Mouse (Mus musculus): ENCODE measurements at regions not wholly inside any gene's neighbourhood (a gene's known extent, or its start where the extent isn't known, plus 50 kb on each side); places are given as distances from the start of the nearest gene placed in this dataset.

DNA sequence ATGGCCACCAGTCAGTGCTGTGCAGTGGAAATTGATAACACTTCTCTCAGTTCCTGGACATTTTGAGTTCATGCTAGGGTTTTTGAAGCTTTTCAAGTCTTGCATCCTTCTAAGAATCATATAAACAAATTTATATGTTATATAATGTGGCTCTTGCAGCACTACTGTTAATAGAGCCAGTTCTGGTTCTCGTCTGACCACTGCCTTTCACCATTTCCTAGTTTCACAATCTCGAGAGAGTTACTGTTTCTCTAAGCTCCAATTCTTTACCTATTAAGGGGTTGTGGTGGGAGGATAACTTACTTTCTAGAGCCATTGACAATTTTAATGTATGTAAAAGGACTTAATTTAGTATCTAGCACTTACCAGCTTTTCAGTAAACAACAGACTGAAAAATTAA, 244.2 kb upstream of the Sash1 start:
- no peaks in the 10 kb centered on the region for H3K9me3 ChIP-seq (replicated peaks; ENCODE audit: low read length)
- H3K4me3 ChIP-seq (replicated peaks in 1 of 3; ENCODE audit: low read depth in 2 of 3, low read length in 2 of 3, poor library complexity in 1 of 3) = no peak overlapping the region
- H3K27me3 ChIP-seq (replicated peaks) = no peaks in the 10 kb centered on the region
- no peak for DNase-seq (ENCODE audit: extremely low read depth)
- no peaks in the 10 kb centered on the region for H3K36me3 ChIP-seq (replicated peaks in 1 of 2; ENCODE audit: control insufficient read depth in 1 of 2, insufficient read depth in 1 of 2, low read length in 1 of 2)
- no peak overlapping the region for H3K9ac ChIP-seq (ENCODE audit: insufficient read depth, low read depth)
- H3K4me2 ChIP-seq (ENCODE audit: insufficient read depth, low read depth, poor library complexity, severe bottlenecking) = no peak overlapping the region
- no peaks in the 10 kb centered on the region for H3K4me1 ChIP-seq (ENCODE audit: control insufficient read depth in 1 of 2, insufficient read depth in 2 of 2)
- H3K79me2 ChIP-seq (replicated peaks; ENCODE audit: control insufficient read depth, extremely low read depth, insufficient read depth, poor library complexity, severe bottlenecking) = no peaks in the 10 kb centered on the region
- no peak for TF ChIP-seq RAD21 (IDR thresholded peaks at IDR 0.05; ENCODE audit: low read depth, low read length)
- TF ChIP-seq ZKSCAN1 (IDR thresholded peaks at IDR 0.05; ENCODE audit: borderline replicate concordance, low read depth, low read length) = no peak
- no peak for TF ChIP-seq NELFE (IDR thresholded peaks at IDR 0.05; ENCODE audit: low read depth, low read length)
- no peak for TF ChIP-seq POLR2A (IDR thresholded peaks at IDR 0.05; ENCODE audit: low read depth, low read length)
- no peak for TF ChIP-seq ETS1 (conservative IDR thresholded peaks at IDR 0.05; ENCODE audit: low read depth, low read length)
- TF ChIP-seq ZNF384 (IDR thresholded peaks at IDR 0.05; ENCODE audit: low read depth, low read length) = no peak
- no peak for TF ChIP-seq JUND (conservative IDR thresholded peaks at IDR 0.05; ENCODE audit: low read depth, low read length)
- dilution Hi-C loops (cut with MboI; ENCODE audit: extremely low pct_ligation_motif_present, extremely low pct_unique_long_range_greater_than_20kb, low sequenced_read_pairs) = no loop called here
- H3K27ac ChIP-seq (ENCODE audit: insufficient read depth, low read depth) = no peak overlapping the region
- in situ Hi-C loops (cut with MboI; ENCODE audit: low pct_ligation_motif_present, low pct_unique_long_range_greater_than_20kb, low sequenced_read_pairs) = no loop called here

DNA sequence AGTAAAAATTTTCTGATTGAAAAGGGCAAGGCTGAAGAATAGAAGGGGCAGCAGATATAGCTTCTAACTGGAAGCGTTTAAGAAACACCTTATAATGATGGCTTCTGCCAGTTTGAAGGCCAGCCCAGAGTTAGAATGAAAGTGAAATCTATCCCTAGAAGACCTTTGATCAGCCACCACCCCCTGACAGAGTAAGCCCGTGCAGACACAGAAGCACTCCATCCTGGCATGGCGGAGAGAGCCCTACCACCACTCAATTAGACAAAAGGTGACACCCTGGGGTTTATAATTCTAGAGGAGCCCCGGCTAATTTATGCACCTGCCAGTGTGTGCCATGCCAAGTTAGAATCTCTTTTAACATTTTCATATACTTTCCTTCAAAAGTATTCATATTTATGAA, 233.4 kb upstream of the Sash1 start:
- Histone ChIP-seq H3K27ac (ENCODE audit: insufficient read depth, low read depth) (no peak overlapping the region), H3K9ac (ENCODE audit: insufficient read depth, low read depth) (no peak overlapping the region), H3K79me2 (replicated peaks; ENCODE audit: control insufficient read depth, extremely low read depth, insufficient read depth, poor library complexity, severe bottlenecking) (no peaks in the 10 kb centered on the region), H3K36me3 (replicated peaks in 1 of 2; ENCODE audit: control insufficient read depth in 1 of 2, insufficient read depth in 1 of 2, low read length in 1 of 2) (no peaks in the 10 kb centered on the region), H3K4me1 (ENCODE audit: control insufficient read depth in 1 of 2, insufficient read depth in 2 of 2) (no peaks in the 10 kb centered on the region), H3K27me3 (replicated peaks) (no peaks in the 10 kb centered on the region), H3K4me3 (replicated peaks in 1 of 3; ENCODE audit: low read depth in 2 of 3, low read length in 2 of 3, poor library complexity in 1 of 3) (no peak overlapping the region), H3K9me3 (replicated peaks; ENCODE audit: low read length) (no peaks in the 10 kb centered on the region), H3K4me2 (ENCODE audit: insufficient read depth, low read depth, poor library complexity, severe bottlenecking) (no peak overlapping the region)
- dilution Hi-C loops (cut with MboI; ENCODE audit: extremely low pct_ligation_motif_present, extremely low pct_unique_long_range_greater_than_20kb, low sequenced_read_pairs) (no loop called here), in situ Hi-C loops (cut with MboI; ENCODE audit: low pct_ligation_motif_present, low pct_unique_long_range_greater_than_20kb, low sequenced_read_pairs) (no loop called here)
- no peak for TF ChIP-seq MXI1 (IDR thresholded peaks at IDR 0.05; ENCODE audit: low read depth, low read length)
- TF ChIP-seq USF1 (IDR thresholded peaks at IDR 0.05; ENCODE audit: low read depth, low read length) = no peak
- TF ChIP-seq JUND (conservative IDR thresholded peaks at IDR 0.05; ENCODE audit: low read depth, low read length) = no peak
- no peak for TF ChIP-seq HCFC1 (IDR thresholded peaks at IDR 0.05; ENCODE audit: low read depth, low read length)
- TF ChIP-seq SIN3A (IDR thresholded peaks at IDR 0.05; ENCODE audit: low read length) = no peak
- no peak for TF ChIP-seq MAFK (IDR thresholded peaks at IDR 0.05; ENCODE audit: insufficient replicate concordance, low read length)
- no peak for TF ChIP-seq RAD21 (IDR thresholded peaks at IDR 0.05; ENCODE audit: low read depth, low read length)
- DNase-seq (ENCODE audit: extremely low read depth) = no peak

- Histone ChIP-seq H3K4me2 (ENCODE audit: insufficient read depth, low read depth, poor library complexity, severe bottlenecking) (no peak overlapping the region), H3K9me3 (replicated peaks; ENCODE audit: low read length) (no peaks in the 10 kb centered on the region), H3K9ac (ENCODE audit: insufficient read depth, low read depth) (no peak overlapping the region), H3K4me1 (ENCODE audit: control insufficient read depth in 1 of 2, insufficient read depth in 2 of 2) (no peaks in the 10 kb centered on the region), H3K79me2 (replicated peaks; ENCODE audit: control insufficient read depth, extremely low read depth, insufficient read depth, poor library complexity, severe bottlenecking) (no peaks in the 10 kb centered on the region), H3K27me3 (replicated peaks) (no peaks in the 10 kb centered on the region), H3K27ac (ENCODE audit: insufficient read depth, low read depth) (no peak overlapping the region), H3K4me3 (replicated peaks in 1 of 3; ENCODE audit: low read depth in 2 of 3, low read length in 2 of 3, poor library complexity in 1 of 3) (no peak overlapping the region), H3K36me3 (replicated peaks in 1 of 2; ENCODE audit: control insufficient read depth in 1 of 2, insufficient read depth in 1 of 2, low read length in 1 of 2) (no peaks in the 10 kb centered on the region)
- dilution Hi-C loops (cut with MboI; ENCODE audit: extremely low pct_ligation_motif_present, extremely low pct_unique_long_range_greater_than_20kb, low sequenced_read_pairs) (no loop called here), in situ Hi-C loops (cut with MboI; ENCODE audit: low pct_ligation_motif_present, low pct_unique_long_range_greater_than_20kb, low sequenced_read_pairs) (no loop called here)
- DNase-seq (ENCODE audit: extremely low read depth) = no peak
- TF ChIP-seq ZC3H11A (IDR thresholded peaks at IDR 0.05; ENCODE audit: low read depth, low read length) (no peak), NRF1 (IDR thresholded peaks at IDR 0.05; ENCODE audit: low read depth, low read length) (no peak), JUND (conservative IDR thresholded peaks at IDR 0.05; ENCODE audit: low read depth, low read length) (no peak), ZKSCAN1 (IDR thresholded peaks at IDR 0.05; ENCODE audit: borderline replicate concordance, low read depth, low read length) (no peak), ZNF384 (IDR thresholded peaks at IDR 0.05; ENCODE audit: low read depth, low read length) (peak; percentile 46)
Observed at GRCm38 (mm10) chr10:9117648-9118551, 232.0 kb upstream of the Sash1 start.

All from CH12.LX (cell line).